8 mouse cellular contexts compared by ENCODE assay signal in genomic region chr8:50915876-50916732, GRCm38 (mm10).
A peak's percentile ranks its signal among the peaks of the same experiment; 100 is the strongest.
DNase-seq lines count a peak whose midpoint lies in the region; ATAC-seq and TF ChIP-seq lines count a peak whose summit lies in the region.

No protein-coding gene starts in this region.

- peak; percentile 89 for ATAC-seq in neural tube, embryonic 15.5 days (ENCODE audit: low FRiP score)
- ATAC-seq in CD4-positive, CD25-positive, alpha-beta regulatory T cell, adult 4 months = no peak
- no peak for ATAC-seq in inflammation-experienced regulatory T-cells, adult 6 months

- H3K9me3 ChIP-seq in ES-E14 (ENCODE audit: control insufficient read depth, insufficient read depth, low read depth, low read length) = no peaks in the 10 kb centered on the region
- no peaks in the 10 kb centered on the region for H3K9me3 ChIP-seq in neural tube, embryonic 15.5 days (replicated peaks)

- H3K27ac ChIP-seq in ES-E14 (ENCODE audit: insufficient read depth, low read depth, low read length, poor library complexity, severe bottlenecking) = no peak overlapping the region
- no peak overlapping the region for H3K27ac ChIP-seq in embryonic fibroblast, embryonic 13.5 days (ENCODE audit: insufficient read depth, low read length)
- H3K27ac ChIP-seq in neural tube, embryonic 15.5 days (replicated peaks) = peak overlapping the region; percentile 85

- under 1% methylated on average over 52 of the region's 56 CpGs for WGBS in neural tube, embryonic 15.5 days

- H3K27me3 ChIP-seq in neural tube, embryonic 15.5 days (replicated peaks) = no peaks in the 10 kb centered on the region

- H3K36me3 ChIP-seq in ES-E14 (ENCODE audit: control insufficient read depth, insufficient read depth, low read length, poor library complexity, severe bottlenecking) = no peaks in the 10 kb centered on the region
- no peaks in the 10 kb centered on the region for H3K36me3 ChIP-seq in neural tube, embryonic 15.5 days

- in situ Hi-C loops in ES-E14 (cut with MboI; ENCODE audit: low sequenced_read_pairs in 2 of 2, unreplicated experiment in 2 of 2) = no loop called here

- H3K9ac ChIP-seq in ES-E14 (ENCODE audit: insufficient read depth, low read depth, low read length, poor library complexity, severe bottlenecking) = peak overlapping the region; percentile 50; the same call in 1 of the 2 replicates
- peak overlapping the region; percentile 73 for H3K9ac ChIP-seq in neural tube, embryonic 15.5 days (replicated peaks)

- TF ChIP-seq POLR2A in embryonic fibroblast, embryonic 13.5 days (IDR thresholded peaks at IDR 0.05; ENCODE audit: low read depth, low read length) = no peak

- intact Hi-C loops in left cerebral cortex, postnatal 4 days (cut with DNase I) = loop anchor here (10.0 kb wide), 1 partner anchor 601 kb away; no protein-coding TSS in a partner anchor

- peak overlapping the region; percentile 68 to 73 for H3K4me3 ChIP-seq in ES-E14 (ENCODE audit: insufficient read depth in 1 of 2, low read depth in 1 of 2, low read length in 2 of 2, poor library complexity in 1 of 2, severe bottlenecking in 1 of 2)
- peak overlapping the region; percentile 59 for H3K4me3 ChIP-seq in embryonic fibroblast, embryonic 13.5 days (ENCODE audit: insufficient read depth, low read length)
- peak overlapping the region; percentile 72 for H3K4me3 ChIP-seq in neural tube, embryonic 15.5 days (replicated peaks)

- H3K4me1 ChIP-seq in ES-E14 (ENCODE audit: control insufficient read depth in 2 of 2, insufficient read depth in 2 of 2, low read length in 2 of 2, poor library complexity in 1 of 2) = no peaks in the 10 kb centered on the region
- no peaks in the 10 kb centered on the region for H3K4me1 ChIP-seq in embryonic fibroblast, embryonic 13.5 days (ENCODE audit: control insufficient read depth, insufficient read depth, low read length)
- peaks cover 18% of the 10 kb centered on the region for H3K4me1 ChIP-seq in neural tube, embryonic 15.5 days

- peak overlapping the region; percentile 98 for H3K4me2 ChIP-seq in neural tube, embryonic 15.5 days

- no peak for TF ChIP-seq CTCF in embryonic fibroblast, embryonic 13.5 days (IDR thresholded peaks at IDR 0.05; ENCODE audit: borderline replicate concordance, insufficient read depth, low read length)

- peak; percentile 25 for DNase-seq in ES-E14 (ENCODE audit: low read depth, low spot score)
- peak; percentile 12 for DNase-seq in adrenal gland, postnatal 25 days
- DNase-seq in heart, postnatal 4 days = peak; percentile 22
- peak; percentile 63 for DNase-seq in left cerebral cortex, postnatal 4 days

TF ChIP-seq in ES-E14, 5 proteins besides CTCF, POLR2A, EP300 and RAD21:
- TF ChIP-seq MAFK (IDR thresholded peaks at IDR 0.05; ENCODE audit: insufficient read depth, low read depth, low read length) (no peak), ZNF384 (IDR thresholded peaks at IDR 0.05; ENCODE audit: low read depth, low read length) (no peak), CHD2 (IDR thresholded peaks at IDR 0.05; ENCODE audit: low read depth, low read length) (no peak), ZC3H11A (IDR thresholded peaks at IDR 0.05; ENCODE audit: borderline replicate concordance, low read depth, low read length) (no peak), HCFC1 (IDR thresholded peaks at IDR 0.05; ENCODE audit: borderline replicate concordance, insufficient read depth, low read length) (no peak)

Comparison
In these comparisons a context has a peak if more than half of its experiments do, and no peak if none do; other contexts are left out.
1. DNase-seq: peak in every context shown above with its lines; median percentile 63 in left cerebral cortex, postnatal 4 days; 25 in ES-E14; 22 in heart, postnatal 4 days; 12 in adrenal gland, postnatal 25 days.